Mouse (Mus musculus): ENCODE data around the gene Armc2.

DNA sequence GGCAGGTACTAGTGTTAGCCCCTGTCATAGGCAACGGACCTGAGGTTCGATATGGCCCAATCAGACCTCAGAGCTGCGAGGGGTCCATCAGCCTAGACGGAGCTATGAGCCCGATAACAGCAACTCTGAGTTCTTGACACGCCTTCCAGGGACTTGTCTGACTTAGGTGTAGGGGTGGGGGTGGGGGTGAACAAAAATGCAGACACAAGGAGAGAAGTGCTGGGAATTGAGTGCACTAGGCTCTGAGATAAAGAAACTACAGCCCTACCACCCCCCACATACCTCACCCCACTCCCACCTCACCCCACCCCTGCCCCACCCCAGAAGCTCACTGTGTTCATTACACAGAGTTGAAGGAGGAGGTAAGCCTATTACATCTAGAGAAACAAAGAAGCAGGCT is 32.8 kb upstream of the Armc2 start:
- TF ChIP-seq CTCF (IDR thresholded peaks at IDR 0.05; ENCODE audit: extremely low read depth, insufficient read depth, insufficient read length, insufficient replicate concordance) (no peak), POLR2A (IDR thresholded peaks at IDR 0.05; ENCODE audit: low read depth, low read length) (no peak)
